Mouse (Mus musculus) myocyte (in vitro differentiated cells): Measurements from ENCODE around the gene Ehf.

Experiments
- CEBPB ChIP-seq: IDR thresholded peaks from 2 replicates; pipeline ENCODE4 v1.6.1; 2011; ENCODE audit warnings: mild to moderate bottlenecking, moderate library complexity; ENCODE audit not compliant: poor library complexity, insufficient read depth, severe bottlenecking
- E2F4 ChIP-seq: IDR thresholded peaks from one replicate; pipeline ENCODE4 v1.6.1; 2011; ENCODE audit warnings: mild to moderate bottlenecking, control low read depth, moderate library complexity; ENCODE audit not compliant: insufficient read depth
- MAX ChIP-seq: IDR thresholded peaks from one replicate; pipeline ENCODE4 v1.6.1; 2011; ENCODE audit warnings: low read depth, mild to moderate bottlenecking, control low read depth
- MYOD1 ChIP-seq, 3 experiments: IDR thresholded peaks; one replicate each; pipeline ENCODE4 v1.6.1; 2011; ENCODE audit warnings: control low read depth in 2 of 3, low read depth in 2 of 3, mild to moderate bottlenecking in 2 of 3, moderate library complexity in 1 of 3; ENCODE audit not compliant: insufficient read length in 2 of 3, control insufficient read depth in 1 of 3
- MYOG ChIP-seq, 3 experiments: IDR thresholded peaks; one replicate each; pipeline ENCODE4 v1.6.1; 2011; ENCODE audit warnings: control low read depth in 2 of 3, low read depth in 2 of 3, mild to moderate bottlenecking in 2 of 3; ENCODE audit not compliant: insufficient read length in 2 of 3, control insufficient read depth in 1 of 3, insufficient read depth in 1 of 3
- POLR2A ChIP-seq: IDR thresholded peaks from one replicate; pipeline ENCODE4 v1.6.1; 2011; ENCODE audit warnings: low read depth, mild to moderate bottlenecking, control low read depth, moderate library complexity; ENCODE audit not compliant: insufficient read length
- POLR2AphosphoS2 ChIP-seq: IDR thresholded peaks from one replicate; pipeline ENCODE4 v1.6.1; 2011; ENCODE audit warnings: low read depth, control low read depth; ENCODE audit not compliant: insufficient read length
- REST ChIP-seq: IDR thresholded peaks from one replicate; pipeline ENCODE4 v1.6.1; 2011; ENCODE audit warnings: mild to moderate bottlenecking, control low read depth, moderate library complexity; ENCODE audit not compliant: insufficient read depth, insufficient read length
- SRF ChIP-seq: IDR thresholded peaks from one replicate; pipeline ENCODE4 v1.6.1; 2011; ENCODE audit warnings: low read depth; ENCODE audit not compliant: control insufficient read depth, insufficient read length
- TCF12 ChIP-seq: IDR thresholded peaks from one replicate; pipeline ENCODE4 v1.6.1; 2011; ENCODE audit warnings: mild to moderate bottlenecking, control low read depth; ENCODE audit not compliant: poor library complexity, insufficient read depth, severe bottlenecking
- TCF3 ChIP-seq: IDR thresholded peaks from one replicate; pipeline ENCODE4 v1.6.1; 2011; ENCODE audit warnings: low read depth, control low read depth; ENCODE audit not compliant: insufficient read length
- USF1 ChIP-seq: IDR thresholded peaks from one replicate; pipeline ENCODE4 v1.6.1; 2011; ENCODE audit warnings: low read depth, mild to moderate bottlenecking, control low read depth, moderate library complexity

DNA sequence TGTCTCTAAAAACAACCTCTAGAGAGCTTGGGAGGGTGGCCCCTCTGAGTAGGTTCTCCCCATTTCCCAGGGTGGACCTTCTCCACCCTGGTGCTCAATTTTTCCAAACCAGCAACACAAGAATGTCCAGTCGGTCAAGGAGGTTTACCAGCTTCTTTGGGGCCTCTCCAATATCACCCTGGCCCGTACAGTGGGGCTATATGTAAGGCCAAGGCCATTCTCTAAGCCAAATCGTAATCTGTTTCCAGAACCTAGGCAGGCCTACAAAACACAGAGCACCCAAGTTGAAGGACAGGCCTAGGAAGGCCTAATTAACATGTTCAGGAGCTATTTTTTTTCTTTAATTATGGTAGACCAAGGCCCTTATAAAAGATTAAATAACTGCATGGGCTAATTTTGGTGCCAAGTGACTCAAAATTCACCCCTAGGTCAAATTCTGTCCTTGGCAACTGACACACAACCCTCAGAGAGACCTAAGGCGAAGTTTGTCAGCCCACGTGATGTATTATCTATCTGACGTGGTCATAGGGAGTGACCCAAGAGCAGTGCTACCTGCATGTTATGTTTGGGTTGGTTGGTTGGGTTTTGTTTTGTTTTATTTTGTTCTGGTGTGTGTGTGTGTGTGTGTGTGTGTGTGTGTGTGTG lies 27.6 kb downstream of the Ehf start:
- TF ChIP-seq TCF12 (no peak), POLR2A (no peak), POLR2AphosphoS2 (no peak), USF1 (no peak), TCF3 (no peak), MAX (no peak), CEBPB (no peak), MYOD1 (IDR thresholded peaks at IDR 0.05; ENCODE audit: control insufficient read depth in 1 of 3, insufficient read length in 2 of 3, low read depth in 2 of 3) (no peak), E2F4 (no peak), MYOG (IDR thresholded peaks at IDR 0.05; ENCODE audit: control insufficient read depth in 1 of 3, insufficient read depth in 1 of 3, insufficient read length in 2 of 3, low read depth in 2 of 3) (no peak), REST (no peak), SRF (no peak)
